Mouse (Mus musculus) mouse embryonic stem cell (cell line): Measurements from ENCODE around the gene Cerk.

ENCODE experiments used
- in situ Hi-C, 2 experiments: fragments of 300-500 bp; cut with MboI; formaldehyde crosslinking; loops; 1 replicate in 1 of 2; 3 replicates in 1 of 2; pipeline ENCODE4 v1.14.3; 2019 to 2020; ENCODE audit warnings: low sequenced_read_pairs in 2 of 2, low pct_unique_long_range_greater_than_20kb in 1 of 2, mixed read lengths in 1 of 2; ENCODE audit not compliant: unreplicated experiment in 1 of 2

Cerk gene

GRCm38 (mm10) chr15:86140323-86140722 is 45.6 kb downstream of the Cerk start:
- in situ Hi-C loops: loop anchor here in 1 of 2 experiments (25.0 kb wide), 1 partner anchor 228 kb away; no protein-coding TSS in a partner anchor

- in situ Hi-C loops: loop anchor here (5.0 to 25.0 kb wide), 3 partner anchors 75 to 225 kb away; no protein-coding TSS in a partner anchor
Observed at GRCm38 (mm10) chr15:86137638-86138037, 48.3 kb downstream of the Cerk start.

GRCm38 (mm10) chr15:86134941-86135783 is 50.8 kb downstream of the Cerk start:
- in situ Hi-C loops: loop anchor here (5.0 to 25.0 kb wide), 3 partner anchors 73 to 223 kb away; no protein-coding TSS in a partner anchor

GRCm38 (mm10) chr15:86130657-86131056 is 55.3 kb downstream of the Cerk start:
- in situ Hi-C loops: loop anchor here in 1 of 2 experiments (25.0 kb wide), 1 partner anchor 218 kb away; no protein-coding TSS in a partner anchor

- in situ Hi-C loops: loop anchor here in 1 of 2 experiments (10.0 to 25.0 kb wide), 2 partner anchors 74 to 217 kb away; partner anchors contain the start of gene Gramd4
Observed at GRCm38 (mm10) chr15:86129036-86129435, 56.9 kb downstream of the Cerk start.

GRCm38 (mm10) chr15:86124359-86124758 is 61.6 kb downstream of the Cerk start:
- in situ Hi-C loops: loop anchor here in 1 of 2 experiments (10.0 kb wide), 1 partner anchor 70 kb away; the partner anchor contains the start of gene Gramd4

- in situ Hi-C loops: loop anchor here in 1 of 2 experiments (10.0 kb wide), 1 partner anchor 69 kb away; the partner anchor contains the start of gene Gramd4
Observed at GRCm38 (mm10) chr15:86123409-86123808, 62.5 kb downstream of the Cerk start.

GRCm38 (mm10) chr15:86122261-86122949 is 63.5 kb downstream of the Cerk start:
- in situ Hi-C loops: loop anchor here in 1 of 2 experiments (10.0 kb wide), 1 partner anchor 68 kb away; the partner anchor contains the start of gene Gramd4

- in situ Hi-C loops: no loop called here
Observed at GRCm38 (mm10) chr15:86119186-86119585, 66.8 kb downstream of the Cerk start.

- in situ Hi-C loops: no loop called here
Observed at GRCm38 (mm10) chr15:86117115-86118100, 68.5 kb downstream of the Cerk start.

GRCm38 (mm10) chr15:86116421-86116820 is 69.5 kb downstream of the Cerk start:
- in situ Hi-C loops: no loop called here

- in situ Hi-C loops: no loop called here
Observed at GRCm38 (mm10) chr15:86113342-86113710, 72.6 kb downstream of the Cerk start.

GRCm38 (mm10) chr15:86112707-86113341 is 73.1 kb downstream of the Cerk start:
- in situ Hi-C loops: no loop called here

GRCm38 (mm10) chr15:86110361-86111103 is 75.4 kb downstream of the Cerk start:
- in situ Hi-C loops: no loop called here

GRCm38 (mm10) chr15:86109650-86110211 is 76.2 kb downstream of the Cerk start:
- in situ Hi-C loops: no loop called here

- in situ Hi-C loops: no loop called here
Observed at GRCm38 (mm10) chr15:86109245-86109644, 76.7 kb downstream of the Cerk start.
